Mouse (Mus musculus) brain, embryonic 14.5 days (tissue): Measurements from ENCODE around the gene Ppp6c.
"Not testable (repeated sequence)": the region's sequence is repeated elsewhere in the genome, so short reads cannot be mapped to it uniquely, and the experiment has no call there.

ENCODE experiments used
- CTCF ChIP-seq: fragments of 200-500 bp; IDR thresholded peaks from 2 replicates; pipeline ENCODE4 v1.5.1; 2012; ENCODE audit warnings: inconsistent platforms, mild to moderate bottlenecking, moderate library complexity, borderline replicate concordance; ENCODE audit not compliant: insufficient read depth, insufficient read length; ENCODE audit errors: extremely low read depth
- POLR2A ChIP-seq: fragments of 200-500 bp; IDR thresholded peaks from 2 replicates; pipeline ENCODE4 v1.6.1; 2012; ENCODE audit warnings: mild to moderate bottlenecking, inconsistent platforms, borderline replicate concordance; ENCODE audit not compliant: poor library complexity, insufficient read depth, insufficient read length, severe bottlenecking; ENCODE audit errors: extremely low read depth

- not testable (repeated sequence) for TF ChIP-seq CTCF, POLR2A
These were observed 20.6 kb upstream of the Ppp6c start for GRCm38 (mm10) chr2:39246862-39247261.
